Mouse (Mus musculus) MEL (cell line): ENCODE measurements around the gene Cdk4.

ENCODE experiments used
- CTCF ChIP-seq, 3 experiments: IDR thresholded peaks in 2 of 3; conservative IDR thresholded peaks in 1 of 3; 2 replicates each; pipeline ENCODE4 v1.5.1; 2011 to 2012; ENCODE audit warnings: low read length in 3 of 3, low read depth in 2 of 3, mild to moderate bottlenecking in 2 of 3, improper control_type of control experiment in 1 of 3, inconsistent platforms in 1 of 3, mixed read lengths in 1 of 3, moderate library complexity in 1 of 3; ENCODE audit not compliant: control insufficient read depth in 1 of 3, insufficient read depth in 1 of 3, poor library complexity in 1 of 3, severe bottlenecking in 1 of 3
- E2F4 ChIP-seq: IDR thresholded peaks from 2 replicates; pipeline ENCODE4 v1.6.1; 2011; ENCODE audit warnings: low read depth, low read length, improper control_type of control experiment, borderline replicate concordance
- HCFC1 ChIP-seq: IDR thresholded peaks from 2 replicates; pipeline ENCODE4 v1.6.1; 2012; ENCODE audit warnings: low read depth, mild to moderate bottlenecking, inconsistent platforms, low read length, improper control_type of control experiment, moderate library complexity
- MAFK ChIP-seq: IDR thresholded peaks from 2 replicates; pipeline ENCODE4 v1.6.1; 2011; ENCODE audit warnings: low read depth, mild to moderate bottlenecking, low read length, improper control_type of control experiment, borderline replicate concordance
- MEF2A ChIP-seq: IDR thresholded peaks from 2 replicates; pipeline ENCODE4 v1.6.1; 2014; ENCODE audit warnings: low read depth, mild to moderate bottlenecking, inconsistent platforms, low read length, improper control_type of control experiment; ENCODE audit not compliant: poor library complexity, insufficient replicate concordance, severe bottlenecking; ENCODE audit errors: extremely low read depth
- MXI1 ChIP-seq: IDR thresholded peaks from 2 replicates; pipeline ENCODE4 v1.6.1; 2011; ENCODE audit warnings: mild to moderate bottlenecking, low read depth, low read length, improper control_type of control experiment
- NELFE ChIP-seq: IDR thresholded peaks from 2 replicates; pipeline ENCODE4 v1.6.1; 2011; ENCODE audit warnings: low read depth, low read length, improper control_type of control experiment
- POLR2A ChIP-seq, 2 experiments: IDR thresholded peaks; 2 replicates each; pipeline ENCODE4 v1.6.1; 2011 to 2012; ENCODE audit warnings: low read length in 2 of 2, mild to moderate bottlenecking in 2 of 2, control low read depth in 1 of 2, improper control_type of control experiment in 1 of 2, low read depth in 1 of 2, moderate library complexity in 1 of 2; ENCODE audit not compliant: control insufficient read depth in 1 of 2, insufficient read depth in 1 of 2, poor library complexity in 1 of 2
- POLR2AphosphoS2 ChIP-seq: IDR thresholded peaks from 2 replicates; pipeline ENCODE4 v1.6.1; 2011; ENCODE audit warnings: low read length, improper control_type of control experiment
- POLR2AphosphoS5 ChIP-seq: IDR thresholded peaks from 2 replicates; pipeline ENCODE4 v1.6.1; 2012; ENCODE audit warnings: low read depth, borderline replicate concordance, mild to moderate bottlenecking, inconsistent platforms, low read length, moderate library complexity, mixed read lengths
- TBP ChIP-seq: IDR thresholded peaks from 2 replicates; pipeline ENCODE4 v1.8.0; 2011; ENCODE audit warnings: low read depth, low read length, improper control_type of control experiment
- USF1 ChIP-seq: IDR thresholded peaks from 2 replicates; pipeline ENCODE4 v1.6.1; 2014; ENCODE audit warnings: low read depth, mild to moderate bottlenecking, inconsistent platforms, low read length, improper control_type of control experiment, moderate library complexity

DNA sequence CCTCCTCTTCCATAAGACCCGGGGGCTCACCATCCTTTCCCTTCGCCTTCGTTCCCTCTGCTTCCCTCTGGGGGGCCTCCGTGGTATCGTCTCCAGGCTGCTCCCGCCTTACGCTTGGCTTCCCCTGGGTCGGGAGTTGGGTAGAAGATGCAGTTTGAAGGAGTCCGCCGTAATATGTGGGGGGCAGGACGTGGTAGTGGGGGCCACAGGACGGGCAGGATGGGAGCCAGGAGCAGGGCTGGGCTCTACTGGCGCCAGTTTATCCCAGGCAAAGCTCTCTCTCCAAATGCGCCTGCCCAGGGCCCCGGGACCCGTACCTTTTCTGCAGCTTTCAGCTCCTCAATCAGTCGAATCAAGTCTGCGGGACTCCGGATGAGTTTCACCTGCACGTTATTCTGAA lies 35.2 kb downstream of the Cdk4 start:
- TF ChIP-seq CTCF (IDR thresholded peaks at IDR 0.05 in 2 of 3, conservative IDR thresholded peaks at IDR 0.05 in 1 of 3; ENCODE audit: control insufficient read depth in 1 of 3, insufficient read depth in 1 of 3, low read depth in 2 of 3, low read length in 3 of 3, poor library complexity in 1 of 3, severe bottlenecking in 1 of 3), result no peak
- TF ChIP-seq MAFK, result no peak
- no peak for TF ChIP-seq E2F4
- TF ChIP-seq TBP, result no peak
- TF ChIP-seq MEF2A, result no peak
- TF ChIP-seq POLR2AphosphoS2, result no peak
- TF ChIP-seq POLR2A (IDR thresholded peaks at IDR 0.05; ENCODE audit: control insufficient read depth in 1 of 2, insufficient read depth in 1 of 2, low read depth in 1 of 2, low read length in 2 of 2, poor library complexity in 1 of 2), result no peak
- TF ChIP-seq POLR2AphosphoS5, result no peak
- no peak for TF ChIP-seq USF1
- no peak for TF ChIP-seq HCFC1
- no peak for TF ChIP-seq MXI1
- no peak for TF ChIP-seq NELFE
